Mouse (Mus musculus) monocyte, adult 59 days (primary cell): ENCODE measurements around the gene Jdp2. TPM values are rescaled to one million over a fixed set of nuclear protein-coding genes. Genes with fewer than 3 reads are reported as not detected.

Experiments used
- total RNA-seq, 2 experiments: library from RNA; stranded (reverse); gene quantifications; one replicate each; pipeline ENCODE4 v1.2.4; 2023

Jdp2 gene
- total RNA-seq, result 10 to 100 TPM; 44.2 to 65.0 TPM

GRCm38 (mm10) chr12:85598611-85599477, at the start of gene Jdp2:
TSS of gene Jdp2 (plus strand) at chr12:85599027.

GRCm38 (mm10) chr12:85686466-85687216, 87.8 kb downstream of the Jdp2 start, which contains the start of gene Batf:
TSS of gene Batf (plus strand) at chr12:85686669.

Other genes with a start within 250 kb of the Jdp2 start
- 100 to 1,000 TPM; 281 to 296 TPM for gene Tmed10, start 224.2 kb upstream of the Jdp2 start, total RNA-seq
- gene Fos, start 125.1 kb upstream of the Jdp2 start, total RNA-seq, result 1,000 to 10,000 TPM; 4,493 to 5,655 TPM
- gene Batf, start 87.6 kb downstream of the Jdp2 start, total RNA-seq, result 10 to 100 TPM; 28.0 to 31.9 TPM
- not detected for gene Flvcr2, start 147.5 kb downstream of the Jdp2 start, total RNA-seq
- 10 to 100 TPM; 16.2 to 18.0 TPM for gene Erg28, start 225.5 kb downstream of the Jdp2 start, total RNA-seq
- 10 to 100 TPM in 1 of 2 experiments, 1 to 10 TPM in 1; 8.4 to 14.6 TPM for gene Ttll5, start 225.6 kb downstream of the Jdp2 start, total RNA-seq